Mouse (Mus musculus) urinary bladder, adult 18-20 months (tissue): Measurements from ENCODE around the gene Gm21885.

ENCODE experiments used
- DNase-seq, 2 experiments: peaks; one replicate each; pipeline ENCODE4 v3.0.0; 2022; ENCODE audit warnings: low spot score in 2 of 2, mixed read lengths in 2 of 2

Gene Gm21885

DNA sequence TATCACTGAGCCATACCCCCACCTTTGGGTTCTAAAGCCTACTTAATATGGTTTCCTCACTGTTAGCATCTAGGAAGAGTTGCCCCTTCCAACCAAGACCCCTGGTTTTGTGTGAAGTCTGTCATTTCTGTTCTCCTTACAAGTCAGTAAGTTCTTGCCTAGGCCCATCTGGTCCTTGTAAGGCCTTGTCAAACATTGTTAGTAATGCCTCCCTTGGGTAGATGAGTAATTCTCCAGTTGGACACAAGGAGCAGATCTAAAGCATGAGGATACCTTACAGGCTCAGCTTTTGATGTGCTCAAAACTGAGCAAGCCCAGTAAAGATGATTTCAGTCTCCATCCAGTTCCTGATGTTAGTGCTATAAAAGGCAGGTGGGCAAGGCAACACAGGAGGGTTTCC is 12.9 kb upstream of the Gm21885 start:
- no peak for DNase-seq

DNA sequence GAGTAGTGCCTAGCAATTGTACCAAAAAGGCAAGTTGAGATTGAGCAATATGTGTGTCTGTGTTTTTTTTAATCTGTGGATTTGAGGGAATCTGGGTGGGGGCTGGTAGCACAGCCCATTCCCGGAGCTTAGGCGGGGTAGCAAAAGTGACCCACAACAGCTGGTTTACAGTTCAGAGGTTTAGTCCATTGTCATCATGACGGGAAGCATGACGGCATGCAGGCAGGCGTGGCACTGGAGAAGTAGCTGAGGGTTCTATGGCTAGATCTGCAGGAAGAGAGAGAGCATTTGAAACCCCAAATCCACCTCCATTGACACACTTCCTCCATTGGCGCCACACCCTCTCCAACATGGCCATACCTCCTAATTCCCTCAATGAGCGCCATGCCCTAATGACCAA is 11.8 kb upstream of the Gm21885 start:
- DNase-seq = no peak

DNA sequence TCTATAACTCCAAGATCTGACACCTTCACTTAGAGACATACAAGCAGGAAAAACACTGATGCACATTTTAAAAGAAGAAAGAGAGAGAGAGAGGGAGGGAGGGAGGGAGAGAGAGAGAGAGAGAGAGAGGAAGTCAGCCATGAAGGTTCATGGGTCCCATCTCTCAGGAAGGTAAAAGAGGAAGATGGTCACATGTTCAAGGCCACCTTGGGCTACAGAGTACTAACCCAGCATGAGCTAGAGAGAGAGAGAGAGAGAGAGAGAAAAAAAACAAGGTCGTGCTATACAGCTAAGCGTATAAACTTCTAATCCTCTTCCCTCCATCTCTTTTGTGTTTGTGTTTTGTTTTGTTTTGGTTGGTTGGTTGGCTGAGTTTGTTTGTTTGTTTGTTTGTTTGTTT is 10.7 kb upstream of the Gm21885 start:
- DNase-seq = no peak

DNA sequence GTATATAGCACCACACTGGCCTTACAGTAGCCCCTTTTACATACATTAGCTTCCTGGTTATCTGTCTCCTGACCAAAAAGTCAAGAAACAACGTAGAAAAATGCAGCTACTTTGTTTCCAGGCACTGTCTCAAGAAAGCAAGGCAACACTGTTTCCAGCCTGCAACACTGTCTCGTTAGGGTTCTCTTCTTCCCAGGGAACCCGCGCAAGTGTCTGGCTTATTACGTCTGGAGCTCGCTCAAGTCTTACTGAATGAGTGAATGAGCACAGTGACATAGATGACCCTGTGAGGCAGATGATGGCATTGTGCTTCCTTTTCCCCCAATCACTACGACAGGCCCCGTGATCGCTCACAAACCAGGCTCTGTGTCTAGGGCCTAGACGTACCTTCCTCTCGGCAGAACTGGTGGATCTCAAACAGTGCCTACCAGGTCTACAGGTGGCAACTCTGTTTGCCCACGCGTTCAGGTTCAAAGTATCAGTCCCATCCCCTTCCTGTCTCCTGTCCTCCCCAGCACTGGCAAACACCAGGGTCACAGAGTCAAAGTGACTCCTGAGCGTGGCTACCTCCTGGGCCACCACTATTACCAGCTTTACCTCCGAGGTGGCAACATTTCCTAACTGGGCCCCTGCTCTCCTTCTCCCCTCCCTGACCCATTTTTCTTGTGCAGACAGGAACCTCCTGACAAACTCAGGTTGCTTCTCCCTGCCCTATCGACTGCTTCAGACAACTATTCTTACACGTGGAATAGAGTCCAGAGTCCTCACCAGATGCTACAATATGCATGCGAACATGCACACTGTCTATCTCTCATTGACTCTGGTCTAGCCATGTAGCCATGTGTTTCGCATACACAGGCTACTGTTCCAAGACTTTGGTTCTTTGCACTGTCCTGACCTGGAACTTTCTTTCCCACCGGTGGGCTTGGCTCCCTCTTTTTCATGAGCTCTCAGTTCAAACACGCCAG is 8.4 kb upstream of the Gm21885 start:
- no peak for DNase-seq

DNA sequence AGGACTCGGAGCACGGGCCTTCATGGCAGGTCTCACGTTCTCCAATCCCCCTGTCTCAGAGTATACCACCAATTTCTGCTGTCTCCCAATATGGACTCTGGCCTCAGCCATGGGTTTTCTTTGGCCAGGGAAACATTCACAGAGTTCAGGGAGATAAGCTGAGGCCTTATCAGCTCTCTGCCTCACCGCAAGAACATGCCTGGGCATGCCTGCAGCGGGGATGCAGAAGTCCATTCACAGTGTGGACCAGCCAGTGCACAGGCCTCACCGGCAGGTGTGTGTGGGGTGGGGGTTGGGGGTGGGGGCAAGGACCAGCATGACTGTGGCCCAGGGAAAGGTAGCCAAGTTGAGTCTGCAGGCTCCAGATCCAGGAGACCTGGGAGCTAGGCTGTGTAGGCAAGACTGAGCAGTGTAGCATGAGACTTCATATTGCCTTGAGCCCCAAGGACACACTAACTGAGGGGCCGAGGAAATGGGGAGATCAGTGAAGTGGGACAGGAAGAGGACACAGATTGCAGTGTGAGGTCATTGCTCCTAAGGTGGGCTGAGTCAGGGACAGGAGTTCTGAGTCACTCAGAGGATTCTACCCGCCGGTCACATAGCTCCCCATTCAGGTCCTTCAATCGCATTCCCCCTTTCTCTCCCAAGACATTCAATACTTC is 7.3 kb upstream of the Gm21885 start:
- DNase-seq = peak; percentile 60 to 72

DNA sequence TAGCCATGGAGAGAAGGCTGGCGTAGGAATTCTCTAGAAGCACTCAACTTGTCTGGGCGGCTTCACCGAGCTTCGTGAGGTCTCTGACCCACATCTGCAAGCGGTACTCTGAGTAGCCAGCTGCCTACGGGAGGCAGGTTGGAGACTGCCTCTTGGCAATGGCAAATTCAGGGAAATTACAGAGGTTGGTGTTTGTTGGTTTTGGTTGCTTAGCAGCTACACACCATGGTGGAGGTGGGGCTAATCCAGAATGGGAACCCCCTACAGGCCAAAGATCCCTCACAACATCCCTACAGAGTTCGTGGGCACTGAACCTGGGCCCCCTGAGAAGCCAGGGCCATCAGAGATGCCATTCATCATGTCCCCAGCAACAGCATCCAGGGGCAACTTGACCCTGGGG is 6.4 kb upstream of the Gm21885 start:
- no peak for DNase-seq

DNA sequence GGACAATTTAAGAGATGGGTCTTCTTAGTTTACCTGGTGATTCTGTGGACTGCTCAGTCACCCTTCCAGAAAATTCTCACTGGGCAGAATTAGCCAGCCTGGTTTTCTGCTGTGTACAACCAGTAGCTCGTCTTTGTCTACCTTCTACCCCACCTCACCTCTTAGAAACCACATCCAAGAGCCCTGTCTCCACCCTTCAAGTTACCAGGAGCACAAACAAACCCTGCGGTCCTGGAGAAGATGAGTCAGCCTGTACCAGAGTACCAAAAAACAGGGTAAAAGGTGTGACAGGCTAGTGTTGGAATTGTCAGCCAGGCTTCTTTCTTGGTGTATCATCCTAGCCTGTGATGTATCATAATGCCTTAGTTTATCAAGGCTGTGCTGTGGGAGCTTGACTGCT is 6.0 kb upstream of the Gm21885 start:
- no peak for DNase-seq

DNA sequence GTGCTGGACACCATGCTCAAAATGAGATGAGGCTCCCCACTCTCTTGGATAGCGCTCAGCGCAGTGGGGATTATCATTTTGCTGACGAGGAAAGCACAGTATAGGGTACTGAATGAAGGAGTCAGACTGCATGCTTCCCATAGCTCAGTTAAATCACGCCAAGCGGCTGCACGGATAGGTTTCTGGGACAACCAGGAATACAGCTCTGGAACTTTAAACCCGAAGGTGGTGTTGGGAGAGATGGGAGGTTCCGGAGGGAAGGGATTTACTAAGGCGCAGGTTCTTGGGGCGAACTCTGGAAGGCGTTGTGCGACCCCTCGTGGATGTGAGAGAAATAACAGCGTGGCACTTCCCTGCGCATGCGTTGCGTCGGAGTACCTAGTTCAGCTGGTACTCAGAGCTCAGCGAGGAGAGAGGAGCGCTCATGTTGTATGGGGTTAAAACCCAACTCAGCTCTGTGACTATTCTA is 4.8 kb upstream of the Gm21885 start:
- peak; percentile 76 to 82 for DNase-seq

DNA sequence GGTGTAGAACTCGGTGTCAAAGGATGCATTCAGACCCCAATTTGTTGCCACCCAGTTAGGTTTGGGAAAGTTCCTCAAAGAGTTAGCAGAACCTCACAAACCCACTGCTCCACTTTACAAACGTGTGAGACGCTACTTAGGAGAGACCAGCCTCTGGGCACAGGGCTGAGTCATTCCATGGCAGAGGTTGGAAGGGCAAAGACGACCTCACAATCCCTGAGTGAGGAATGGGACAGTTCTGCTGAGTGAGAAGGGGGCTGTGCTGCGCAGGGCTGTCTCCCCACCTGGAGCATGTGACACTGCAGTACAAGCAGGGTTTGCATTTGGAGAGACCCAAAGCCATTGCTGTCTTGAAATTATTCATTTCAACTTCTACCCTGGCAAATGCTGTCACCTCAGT is 618 bp downstream of the Gm21885 start:
- DNase-seq = no peak

DNA sequence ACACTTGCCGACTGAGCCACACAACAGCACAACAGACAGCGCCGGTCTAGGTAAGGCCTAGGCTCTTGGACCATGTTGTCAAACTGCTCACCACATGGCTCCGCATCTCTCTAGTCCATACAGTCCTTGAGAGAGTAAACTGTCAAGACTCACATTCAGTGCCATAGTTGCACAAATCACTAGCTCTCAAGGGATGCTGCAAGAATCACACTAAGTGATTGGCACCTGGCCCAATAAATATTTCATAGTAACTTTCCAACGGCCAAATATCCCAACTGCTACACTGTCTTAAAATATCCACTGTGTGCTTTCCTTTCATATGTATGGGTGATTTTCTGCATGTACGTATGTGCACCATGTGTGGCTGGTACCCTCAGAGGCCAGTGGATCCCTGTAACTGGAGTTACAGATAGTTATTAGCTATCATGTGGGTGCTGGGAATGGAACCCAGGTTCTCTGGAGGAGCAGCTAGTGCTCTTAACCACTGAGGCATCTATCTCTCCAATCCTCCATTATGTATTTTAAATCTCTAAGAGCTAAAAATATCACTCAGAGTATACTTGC is 1.9 kb downstream of the Gm21885 start:
- DNase-seq = no peak

DNA sequence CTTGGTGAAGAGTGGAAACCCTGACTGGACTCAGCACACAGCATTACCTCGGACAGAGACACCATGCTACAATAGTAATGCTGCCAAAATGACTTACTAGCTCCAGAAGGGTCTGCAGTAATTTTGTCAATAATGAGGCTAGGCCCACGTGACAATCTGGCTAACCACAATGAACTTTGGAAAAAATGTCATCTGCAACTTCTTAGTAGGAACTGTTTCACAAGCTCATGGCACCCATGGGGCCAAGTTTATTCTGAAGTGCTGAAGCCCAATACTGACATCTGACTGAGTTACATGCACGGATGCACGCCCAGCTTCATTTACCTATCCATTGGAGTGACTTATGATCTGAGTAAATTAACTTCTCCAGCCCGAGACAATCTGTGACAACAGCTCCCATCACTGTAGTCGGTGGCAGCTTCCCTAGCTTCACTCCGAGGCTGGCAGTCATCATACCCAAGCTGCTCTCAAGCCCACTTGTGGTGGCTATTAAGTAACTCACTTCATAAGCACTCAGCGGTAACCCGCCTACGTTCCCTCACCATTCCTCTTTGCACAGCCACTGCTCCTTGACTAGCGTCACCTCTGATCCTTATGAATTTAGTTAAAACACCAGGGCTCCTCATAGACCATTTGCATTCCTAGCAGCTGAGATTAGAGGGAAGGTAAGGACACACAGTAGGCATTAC is 4.4 kb downstream of the Gm21885 start:
- no peak for DNase-seq

DNA sequence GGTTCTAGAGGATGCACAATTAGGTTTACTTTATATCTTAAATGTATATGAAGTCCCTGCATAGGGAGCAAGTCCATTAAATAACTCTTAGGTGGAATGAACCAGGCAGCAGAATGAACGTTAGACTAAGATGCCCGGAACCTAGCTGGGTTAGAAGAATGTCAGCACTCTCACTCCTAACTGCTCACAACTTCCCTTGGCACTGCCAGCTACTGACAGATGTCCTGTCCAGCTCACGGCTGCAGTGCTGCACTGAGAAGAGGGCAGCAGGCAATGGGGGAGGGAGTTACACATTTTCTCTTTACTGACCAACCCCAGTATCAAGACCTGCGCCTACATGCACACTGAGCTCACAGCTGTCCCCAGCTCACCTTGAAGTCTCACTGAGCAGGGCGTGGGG is 5.4 kb downstream of the Gm21885 start:
- no peak for DNase-seq

DNA sequence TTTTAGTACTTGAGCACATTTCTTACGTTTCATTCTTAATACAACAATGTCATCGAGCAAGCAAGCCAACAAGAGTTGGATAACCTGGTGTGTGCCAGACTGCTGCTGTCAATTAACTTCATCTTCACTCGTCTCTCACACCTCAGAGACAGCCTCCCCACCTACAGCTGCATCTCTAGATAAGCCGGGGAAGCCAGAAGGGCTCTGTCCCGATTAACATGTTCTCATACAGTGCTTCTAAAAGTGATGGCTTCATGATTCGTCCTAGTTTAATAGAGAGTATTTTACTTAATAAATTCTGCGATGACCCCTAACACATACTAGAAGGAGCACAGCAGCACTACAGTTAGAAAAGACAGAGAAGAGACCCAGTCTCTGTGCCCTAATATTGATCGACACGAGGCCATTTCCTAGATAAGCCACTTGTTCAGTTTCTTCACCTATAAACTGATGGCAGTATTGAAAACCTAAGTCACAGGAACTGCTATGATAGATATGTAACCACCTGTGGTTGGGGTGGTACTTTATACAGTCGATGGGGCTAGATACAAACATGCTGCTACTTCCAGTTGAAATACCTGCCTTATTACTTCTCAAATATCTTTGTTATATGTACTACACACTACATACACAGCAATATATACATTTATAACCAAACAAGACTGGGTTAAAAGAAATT is 8.5 kb downstream of the Gm21885 start:
- no peak for DNase-seq

DNA sequence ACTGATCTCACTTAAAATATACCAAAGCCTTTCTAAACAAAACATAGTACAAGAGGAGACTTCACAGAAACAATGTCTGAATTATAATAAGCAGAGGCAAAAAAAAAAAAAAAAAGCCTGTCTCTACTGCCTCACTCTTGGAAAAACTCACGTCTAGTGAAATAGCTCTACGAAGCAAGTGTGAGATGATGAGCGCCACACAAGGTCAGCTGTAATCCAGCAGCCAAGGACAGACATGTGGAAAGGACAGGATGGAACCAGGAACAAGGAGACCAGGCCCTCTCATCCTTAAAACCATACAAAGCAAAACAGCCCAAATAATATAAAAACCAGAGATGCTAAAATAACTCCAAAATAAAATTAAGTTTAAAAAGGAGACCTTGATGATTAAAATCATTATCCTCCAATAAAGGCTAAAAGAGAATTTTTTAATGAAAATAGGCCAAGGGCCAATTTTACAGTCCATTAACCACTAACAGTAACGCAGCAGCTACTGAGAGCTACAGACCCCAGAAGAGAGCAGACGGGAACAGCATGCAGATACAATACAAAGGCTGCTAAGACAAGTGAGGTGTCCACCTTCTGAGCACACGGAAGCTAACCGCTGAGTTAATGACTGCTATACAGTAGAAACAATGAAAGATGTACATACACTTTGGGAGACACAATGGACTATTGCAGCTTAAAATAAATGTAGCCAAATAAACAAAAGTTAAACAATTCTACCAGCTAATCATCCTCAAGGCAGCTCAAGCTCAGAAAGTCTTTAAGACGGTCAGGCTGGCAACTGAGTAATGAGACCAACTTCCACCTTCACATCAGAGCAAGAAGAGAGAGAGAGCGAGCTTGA is 13.5 kb downstream of the Gm21885 start:
- DNase-seq = no peak

DNA sequence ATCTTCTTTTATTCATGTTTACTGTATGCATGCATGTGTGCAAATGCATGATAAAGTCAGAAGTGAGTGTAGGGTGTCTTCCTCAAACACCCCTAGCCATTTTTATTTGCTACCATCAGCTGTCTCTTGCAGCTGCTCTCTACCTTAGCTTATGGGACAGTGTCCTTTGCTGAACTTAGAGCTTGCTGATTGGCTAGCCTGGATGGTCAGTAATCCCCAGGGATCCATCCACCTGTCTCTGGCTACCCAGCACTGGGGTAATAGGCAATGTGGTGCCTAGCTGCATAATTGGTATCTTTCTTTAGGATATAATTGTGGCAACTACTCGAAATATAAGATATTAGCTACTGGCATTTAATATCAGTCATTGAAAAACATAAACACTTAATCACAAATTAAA is 31.1 kb downstream of the Gm21885 start:
- DNase-seq = no peak

DNA sequence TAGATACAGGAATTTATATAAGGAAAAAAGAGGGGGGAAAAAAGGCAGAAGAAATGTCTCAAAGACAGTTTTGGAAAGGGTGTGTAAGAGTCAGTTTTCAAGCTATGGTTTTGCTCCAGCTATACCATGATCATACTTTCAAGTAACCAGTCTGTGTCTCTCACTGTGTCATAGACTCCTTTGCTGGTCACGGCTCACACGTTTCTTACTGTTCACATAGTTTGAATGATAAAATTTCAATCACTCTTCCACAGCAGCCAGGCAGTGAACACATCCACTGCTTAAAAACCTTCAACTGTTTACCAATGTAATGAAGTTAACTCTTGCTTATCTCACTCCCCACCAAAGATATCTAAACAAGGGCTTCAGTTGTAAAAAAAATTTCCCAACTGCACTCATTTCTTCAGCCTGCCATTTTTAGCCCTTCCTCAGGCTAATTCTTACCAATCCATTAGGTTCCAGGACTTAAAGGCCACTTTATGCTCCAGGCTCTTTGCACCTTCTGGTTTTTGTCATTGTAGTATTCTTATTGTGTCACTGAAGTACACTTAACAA is 32.5 kb downstream of the Gm21885 start:
- DNase-seq = no peak

DNA sequence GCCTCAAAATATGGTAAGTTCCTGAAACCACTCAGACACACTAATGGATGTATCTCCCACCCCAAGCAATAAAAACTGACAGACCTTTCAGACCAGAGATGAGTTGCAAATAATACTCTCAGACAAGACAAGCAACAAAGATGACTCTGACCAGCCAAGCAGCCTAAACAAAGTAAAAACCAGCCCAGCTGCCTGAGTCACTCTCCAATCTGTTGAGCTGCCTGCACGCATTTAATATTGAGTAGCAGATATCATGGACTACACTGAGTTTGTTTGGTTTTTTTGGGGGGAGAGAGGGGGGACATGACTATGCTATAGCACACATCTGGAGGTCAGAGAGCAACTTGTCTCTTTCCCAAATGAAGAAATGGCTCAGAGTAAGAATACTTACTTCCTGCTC is 33.6 kb downstream of the Gm21885 start:
- DNase-seq = no peak

DNA sequence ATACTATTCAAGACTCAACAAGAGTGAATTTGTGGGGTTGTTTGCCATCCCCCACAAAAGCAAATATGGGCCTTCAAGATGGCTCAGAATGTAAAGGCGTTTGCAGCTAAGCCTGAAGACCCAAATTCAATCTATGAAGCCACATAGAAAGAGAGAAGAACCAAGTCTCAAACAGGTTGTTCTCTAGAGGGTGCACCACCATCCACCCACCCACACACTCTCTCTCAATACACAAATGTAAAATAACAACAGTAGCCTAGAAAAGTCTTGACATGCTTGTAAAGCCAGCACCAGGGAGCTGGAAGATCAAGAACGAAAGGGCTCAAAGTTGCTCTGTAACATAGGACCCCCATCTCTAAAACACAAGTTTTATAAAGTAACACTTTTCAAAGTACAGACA is 34.9 kb downstream of the Gm21885 start:
- DNase-seq = no peak

DNA sequence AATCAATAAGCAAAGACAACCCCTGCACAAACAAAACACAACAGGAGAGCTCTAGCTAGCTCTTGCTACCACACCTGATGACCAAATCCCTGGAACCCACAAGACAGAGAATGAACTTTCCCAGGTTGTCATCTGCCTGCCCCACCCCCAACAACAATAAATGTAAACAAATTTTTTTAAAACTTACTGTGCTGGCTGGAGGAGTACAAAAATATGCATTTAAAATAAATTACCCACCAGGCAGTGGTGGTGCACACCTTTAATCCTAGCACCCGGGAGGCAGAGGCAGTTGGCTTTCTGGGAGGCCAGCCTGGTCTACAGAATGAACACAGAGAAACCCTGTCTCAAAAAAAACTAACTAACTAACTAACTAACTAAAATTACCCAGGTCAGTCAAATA is 35.3 kb downstream of the Gm21885 start:
- no peak for DNase-seq

DNA sequence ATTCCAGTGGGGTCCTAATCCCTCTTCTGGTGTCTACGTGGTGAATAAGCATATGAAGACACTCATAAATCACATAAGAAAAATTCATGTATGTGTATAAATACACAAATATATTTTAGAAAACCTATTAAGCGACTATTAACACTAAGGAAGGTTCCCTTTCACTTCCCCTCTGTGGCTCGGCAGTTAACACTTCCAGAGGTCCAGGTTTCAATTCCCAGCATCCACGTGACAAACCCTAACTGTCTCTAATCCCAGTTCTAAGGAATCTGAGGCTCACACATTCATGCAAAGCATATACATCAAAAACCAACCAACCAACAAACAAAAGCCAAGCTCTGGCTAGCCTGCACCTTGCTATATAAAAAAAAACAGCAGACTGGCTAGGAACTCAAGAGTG is 35.8 kb downstream of the Gm21885 start:
- no peak for DNase-seq
